Mouse (Mus musculus): ENCODE results near the gene Dixdc1. TPM values are rescaled to one million over a fixed set of nuclear protein-coding genes. Genes with fewer than 3 reads are reported as not detected.
A peak's percentile ranks its signal among the peaks of the same experiment; 100 is the strongest.

Dixdc1 gene
- total and polyA plus RNA-seq, 3 experiments: 0.07 TPM; not detected in 2

- TF ChIP-seq USF2 (IDR thresholded peaks at IDR 0.05; ENCODE audit: borderline replicate concordance in 1 of 2, insufficient read depth in 1 of 2, low read depth in 1 of 2, low read length in 2 of 2): no peak
- TF ChIP-seq TAL1 (IDR thresholded peaks at IDR 0.05; ENCODE audit: low read length): no peak
- no peak for TF ChIP-seq GATA1 (IDR thresholded peaks at IDR 0.05; ENCODE audit: low read depth, low read length)
- no peak for TF ChIP-seq UBTF (IDR thresholded peaks at IDR 0.05; ENCODE audit: borderline replicate concordance, insufficient read depth, low read depth, low read length)
- no peak for TF ChIP-seq CTCF (IDR thresholded peaks at IDR 0.05 in 2 of 3, conservative IDR thresholded peaks at IDR 0.05 in 1 of 3; ENCODE audit: control insufficient read depth in 1 of 3, insufficient read depth in 1 of 3, low read depth in 2 of 3, low read length in 3 of 3, poor library complexity in 1 of 3, severe bottlenecking in 1 of 3)
- no peak for TF ChIP-seq ZKSCAN1 (IDR thresholded peaks at IDR 0.05; ENCODE audit: low read depth, low read length)
- TF ChIP-seq ELF1 (IDR thresholded peaks at IDR 0.05; ENCODE audit: low read depth, low read length): no peak
- TF ChIP-seq GABPA (IDR thresholded peaks at IDR 0.05; ENCODE audit: low read depth, low read length): no peak
- no peak for TF ChIP-seq MAZ (IDR thresholded peaks at IDR 0.05; ENCODE audit: low read depth, low read length)
- TF ChIP-seq SIN3A (IDR thresholded peaks at IDR 0.05; ENCODE audit: low read length): no peak
- no peak for TF ChIP-seq CHD1 (IDR thresholded peaks at IDR 0.05; ENCODE audit: low read depth, low read length)
- no peak for TF ChIP-seq HCFC1 (IDR thresholded peaks at IDR 0.05; ENCODE audit: low read depth, low read length)
- no peak for TF ChIP-seq ETS1 (IDR thresholded peaks at IDR 0.05; ENCODE audit: low read depth, low read length)
- TF ChIP-seq POLR2A (IDR thresholded peaks at IDR 0.05; ENCODE audit: control insufficient read depth in 1 of 2, insufficient read depth in 1 of 2, low read depth in 1 of 2, low read length in 2 of 2, poor library complexity in 1 of 2): no peak
- H3K4me1 ChIP-seq (ENCODE audit: control insufficient read depth in 1 of 2, insufficient read depth in 2 of 2, low read length in 2 of 2): peaks cover 0 to 3% of the 10 kb centered on the region in 2 experiments; a peak in 1 of 4 replicates
- H3K4me3 ChIP-seq (ENCODE audit: control insufficient read depth in 1 of 2, insufficient read depth in 1 of 2, low read depth in 2 of 2, low read length in 2 of 2): no peak overlapping the region
- H3K27ac ChIP-seq (ENCODE audit: control insufficient read depth, low read depth, low read length): no peak overlapping the region
- no peaks in the 10 kb centered on the region for H3K9me3 ChIP-seq (replicated peaks; ENCODE audit: insufficient read depth, low read length)
- H3K36me3 ChIP-seq (ENCODE audit: control insufficient read depth in 1 of 2, insufficient read depth in 2 of 2, low read length in 2 of 2): no peaks in the 10 kb centered on the region
- H3K79me2 ChIP-seq (ENCODE audit: control insufficient read depth, insufficient read depth, low read length, poor library complexity): no peaks in the 10 kb centered on the region
- no peak overlapping the region for H3K9ac ChIP-seq (ENCODE audit: control insufficient read depth, low read depth, low read length, poor library complexity, severe bottlenecking)
- DNase-seq (ENCODE audit: low read depth, low spot score): no peak
- H3K27me3 ChIP-seq (ENCODE audit: control insufficient read depth in 1 of 2, insufficient read depth in 2 of 2, low read length in 2 of 2): peaks cover 7 to 11% of the 10 kb centered on the region in 2 experiments; a peak in 3 of 4 replicates
Measured at GRCm38 (mm10) chr9:50740867-50741784, 1.8 kb upstream of the Dixdc1 start.

GRCm38 (mm10) chr9:50734989-50735388, 4.3 kb downstream of the Dixdc1 start:
- no peak overlapping the region for H3K4me3 ChIP-seq (ENCODE audit: control insufficient read depth in 1 of 2, insufficient read depth in 1 of 2, low read depth in 2 of 2, low read length in 2 of 2)
- H3K79me2 ChIP-seq (ENCODE audit: control insufficient read depth, insufficient read depth, low read length, poor library complexity): no peaks in the 10 kb centered on the region
- H3K4me1 ChIP-seq (ENCODE audit: control insufficient read depth in 1 of 2, insufficient read depth in 2 of 2, low read length in 2 of 2): no peaks in the 10 kb centered on the region
- no peak overlapping the region for H3K27ac ChIP-seq (ENCODE audit: control insufficient read depth, low read depth, low read length)
- DNase-seq (ENCODE audit: low read depth, low spot score): peak; percentile 67
- H3K27me3 ChIP-seq (ENCODE audit: control insufficient read depth in 1 of 2, insufficient read depth in 2 of 2, low read length in 2 of 2): peaks cover 0 to 8% of the 10 kb centered on the region in 2 experiments; a peak in 3 of 4 replicates
- H3K9ac ChIP-seq (ENCODE audit: control insufficient read depth, low read depth, low read length, poor library complexity, severe bottlenecking): no peak overlapping the region
- H3K9me3 ChIP-seq (replicated peaks; ENCODE audit: insufficient read depth, low read length): no peaks in the 10 kb centered on the region
- no peaks in the 10 kb centered on the region for H3K36me3 ChIP-seq (ENCODE audit: control insufficient read depth in 1 of 2, insufficient read depth in 2 of 2, low read length in 2 of 2)
- TF ChIP-seq GABPA (IDR thresholded peaks at IDR 0.05; ENCODE audit: low read depth, low read length) (no peak), GATA1 (IDR thresholded peaks at IDR 0.05; ENCODE audit: low read depth, low read length) (no peak), ZNF384 (IDR thresholded peaks at IDR 0.05; ENCODE audit: low read depth, low read length) (peak; percentile 61), MEF2A (IDR thresholded peaks at IDR 0.05; ENCODE audit: extremely low read depth, insufficient replicate concordance, low read depth, low read length, poor library complexity, severe bottlenecking) (no peak), SIN3A (IDR thresholded peaks at IDR 0.05; ENCODE audit: low read length) (no peak), ELF1 (IDR thresholded peaks at IDR 0.05; ENCODE audit: low read depth, low read length) (no peak), MYC (IDR thresholded peaks at IDR 0.05; ENCODE audit: low read depth, low read length) (no peak), TAL1 (IDR thresholded peaks at IDR 0.05; ENCODE audit: low read length) (no peak), SMC3 (IDR thresholded peaks at IDR 0.05; ENCODE audit: low read depth, low read length) (peak; percentile 64), NRF1 (IDR thresholded peaks at IDR 0.05; ENCODE audit: insufficient read depth, low read depth, low read length, poor library complexity, severe bottlenecking) (no peak), TBP (IDR thresholded peaks at IDR 0.05; ENCODE audit: low read depth, low read length) (no peak), ZC3H11A (IDR thresholded peaks at IDR 0.05; ENCODE audit: low read depth, low read length) (no peak), USF2 (IDR thresholded peaks at IDR 0.05; ENCODE audit: borderline replicate concordance in 1 of 2, insufficient read depth in 1 of 2, low read depth in 1 of 2, low read length in 2 of 2) (no peak), POLR2AphosphoS2 (IDR thresholded peaks at IDR 0.05; ENCODE audit: low read length) (no peak), CTCF (IDR thresholded peaks at IDR 0.05 in 2 of 3, conservative IDR thresholded peaks at IDR 0.05 in 1 of 3; ENCODE audit: control insufficient read depth in 1 of 3, insufficient read depth in 1 of 3, low read depth in 2 of 3, low read length in 3 of 3, poor library complexity in 1 of 3, severe bottlenecking in 1 of 3) (peak; percentile 67 to 80 (median 73)), E2F4 (IDR thresholded peaks at IDR 0.05; ENCODE audit: borderline replicate concordance, low read depth, low read length) (no peak), RCOR1 (IDR thresholded peaks at IDR 0.05; ENCODE audit: low read depth, low read length) (no peak), KAT2A (conservative IDR thresholded peaks at IDR 0.05; ENCODE audit: low read depth, low read length) (no peak), CHD2 (IDR thresholded peaks at IDR 0.05; ENCODE audit: low read length) (no peak), MYB (IDR thresholded peaks at IDR 0.05; ENCODE audit: low read depth, low read length) (no peak), MAZ (IDR thresholded peaks at IDR 0.05; ENCODE audit: low read depth, low read length) (no peak)
